Mouse (Mus musculus) telencephalon, adult 2 months (tissue): ENCODE measurements at regions not wholly inside any gene's neighbourhood (a gene's known extent, or its start where the extent isn't known, plus 50 kb on each side); places are given as distances from the start of the nearest gene placed in this dataset.
A peak's percentile ranks its signal among the peaks of the same experiment; 100 is the strongest.

Experiments
- DNase-seq: peaks from one replicate; pipeline ENCODE4 v3.0.0-alpha.2; 2011; ENCODE audit warnings: low read depth, low spot score

DNA sequence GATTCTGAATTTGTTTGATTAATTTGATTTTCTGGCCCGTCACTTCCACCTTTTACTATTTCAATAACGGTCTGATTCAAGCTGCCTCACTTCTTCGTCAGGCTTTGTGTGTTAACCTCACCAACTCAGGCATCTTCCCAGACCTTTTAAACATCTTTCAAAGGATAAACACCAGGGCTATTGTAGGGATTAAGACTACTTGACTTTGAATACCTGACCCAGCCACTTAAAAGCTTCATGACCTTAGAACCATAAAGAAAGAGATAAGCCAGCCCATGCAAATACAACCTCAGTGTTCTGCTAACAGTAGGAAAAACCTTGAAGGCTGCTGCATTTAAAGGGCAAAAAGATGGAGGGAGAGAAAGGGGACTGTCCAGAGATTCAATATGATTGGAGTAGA, 386.9 kb upstream of the Castor2 start:
- DNase-seq: no peak

DNA sequence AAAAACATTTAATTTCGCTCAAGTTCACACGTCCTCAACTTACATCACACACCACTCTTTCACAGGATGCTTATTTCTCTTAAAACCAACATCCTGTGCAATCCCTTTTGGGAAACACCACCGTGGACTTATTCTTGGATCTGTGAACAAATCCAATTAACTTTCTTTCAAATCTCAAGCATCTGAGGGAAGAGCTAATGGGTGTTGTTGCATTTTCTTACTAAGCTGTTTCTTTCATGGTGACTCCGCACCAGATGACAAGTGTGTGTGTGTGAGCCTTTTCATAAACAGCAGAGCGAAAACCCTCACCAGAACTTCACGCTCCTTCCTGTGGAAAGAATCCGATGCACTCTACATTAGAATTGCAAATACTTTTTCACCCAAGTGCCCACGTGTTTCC, 390.6 kb upstream of the Castor2 start:
- DNase-seq: peak; percentile 54

DNA sequence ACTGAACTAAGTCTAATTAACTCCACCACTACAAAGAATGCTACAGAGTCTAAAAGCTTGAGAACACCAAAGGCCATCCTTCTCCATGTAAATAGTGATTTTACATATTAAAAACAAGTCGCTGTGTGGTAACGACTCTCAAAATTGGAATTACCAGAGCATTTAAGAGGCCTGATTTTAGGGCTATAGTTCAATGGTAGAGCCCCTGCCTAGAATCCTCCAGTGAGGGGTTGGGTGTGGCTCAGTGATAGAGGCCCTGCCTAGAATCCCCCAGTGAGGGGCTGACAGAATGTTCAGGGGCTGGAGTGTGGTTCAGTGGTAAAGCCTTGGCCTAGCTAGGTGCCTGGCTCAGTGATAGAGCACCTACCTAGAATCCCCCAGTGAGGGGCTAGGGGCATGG, 413.3 kb upstream of the Castor2 start:
- no peak for DNase-seq

DNA sequence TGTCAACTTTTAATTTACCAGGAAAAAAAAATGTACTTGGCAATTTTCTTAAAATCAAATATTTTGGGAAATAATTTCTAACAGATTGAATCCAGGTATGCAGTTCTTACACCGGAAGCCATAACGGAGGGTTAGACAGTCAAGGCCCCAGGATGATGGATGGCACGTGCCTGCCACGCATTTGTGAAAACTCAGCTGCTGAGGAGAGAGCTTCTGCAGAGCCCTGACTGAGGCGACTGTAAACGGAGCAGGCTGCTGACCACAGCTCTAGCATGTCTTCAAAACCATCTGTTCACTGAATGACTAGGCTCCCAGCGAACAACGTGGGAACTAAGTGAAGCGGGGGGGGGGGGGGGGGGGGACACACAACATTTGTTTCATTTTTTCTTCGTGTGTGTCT, 416.5 kb upstream of the Castor2 start:
- DNase-seq: no peak

DNA sequence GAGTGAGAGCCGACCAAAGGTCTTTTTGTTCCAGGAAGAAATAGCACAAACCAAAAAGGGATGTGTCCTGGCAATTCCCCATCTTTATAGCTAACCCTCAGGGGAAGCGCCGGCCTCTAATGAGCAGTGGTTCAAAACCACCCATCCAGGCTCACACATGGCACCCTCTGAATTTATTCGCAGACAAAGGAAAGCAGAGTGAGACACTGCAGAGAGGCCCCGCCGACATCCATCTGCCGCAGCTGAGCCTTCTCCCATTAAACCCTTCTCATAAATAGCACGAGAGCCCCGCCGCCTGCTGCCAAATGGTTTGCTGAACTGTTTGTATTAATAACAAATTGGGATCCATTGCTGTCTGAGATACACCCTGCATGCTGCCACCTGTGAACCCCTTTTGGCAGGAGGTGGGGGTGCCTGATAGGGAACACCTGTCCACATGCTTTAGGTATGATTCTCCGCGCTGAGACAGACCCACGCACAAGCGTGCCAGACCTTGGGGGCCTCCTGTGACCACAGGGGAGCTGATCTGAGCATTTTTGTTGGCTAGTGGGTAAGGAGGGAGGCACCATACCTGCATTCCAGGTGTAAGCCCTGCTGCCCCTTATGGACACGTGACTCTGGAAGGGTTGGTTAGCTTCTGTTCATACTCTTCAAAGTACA, 422.6 kb upstream of the Castor2 start:
- peak; percentile 17 for DNase-seq

DNA sequence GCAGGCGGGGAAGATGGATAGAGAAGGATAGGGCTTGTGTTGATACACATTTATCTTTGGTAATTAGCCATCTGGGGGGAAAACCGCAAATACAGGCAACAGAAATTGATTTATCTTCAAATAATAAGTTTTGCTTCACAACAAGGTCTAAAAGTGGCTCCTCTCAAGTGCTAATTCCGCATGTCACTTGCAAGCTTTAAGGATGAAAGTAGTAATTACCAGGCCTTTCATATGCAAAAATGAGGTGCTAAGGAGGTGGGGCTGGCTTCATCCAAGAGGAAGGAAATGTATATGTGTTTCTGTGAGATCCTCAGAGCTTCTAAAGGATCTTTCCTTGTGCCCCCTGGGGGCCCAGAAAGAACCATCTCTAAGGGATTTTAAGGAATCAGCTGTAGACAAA, 423.9 kb upstream of the Castor2 start:
- peak; percentile 9 for DNase-seq

DNA sequence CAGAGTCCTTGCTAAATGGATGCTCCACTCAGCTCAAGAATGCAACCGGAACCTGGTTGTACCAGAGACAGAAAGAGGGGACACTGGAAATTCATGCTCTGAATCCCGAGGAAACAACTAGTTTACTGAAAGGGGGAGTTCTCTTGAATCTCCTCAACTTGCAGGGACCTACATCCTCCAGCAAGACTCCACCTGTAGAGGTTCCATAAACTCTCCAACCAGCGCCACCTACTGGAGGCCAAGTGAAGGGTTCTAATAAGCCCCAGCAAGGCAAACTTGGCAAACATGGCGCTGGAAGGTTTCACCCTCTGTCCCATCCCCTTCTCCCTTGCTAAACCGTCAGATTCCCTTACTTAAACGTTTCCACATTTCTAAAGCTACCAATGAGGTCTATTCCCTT, 433.0 kb upstream of the Castor2 start:
- peak; percentile 16 for DNase-seq

DNA sequence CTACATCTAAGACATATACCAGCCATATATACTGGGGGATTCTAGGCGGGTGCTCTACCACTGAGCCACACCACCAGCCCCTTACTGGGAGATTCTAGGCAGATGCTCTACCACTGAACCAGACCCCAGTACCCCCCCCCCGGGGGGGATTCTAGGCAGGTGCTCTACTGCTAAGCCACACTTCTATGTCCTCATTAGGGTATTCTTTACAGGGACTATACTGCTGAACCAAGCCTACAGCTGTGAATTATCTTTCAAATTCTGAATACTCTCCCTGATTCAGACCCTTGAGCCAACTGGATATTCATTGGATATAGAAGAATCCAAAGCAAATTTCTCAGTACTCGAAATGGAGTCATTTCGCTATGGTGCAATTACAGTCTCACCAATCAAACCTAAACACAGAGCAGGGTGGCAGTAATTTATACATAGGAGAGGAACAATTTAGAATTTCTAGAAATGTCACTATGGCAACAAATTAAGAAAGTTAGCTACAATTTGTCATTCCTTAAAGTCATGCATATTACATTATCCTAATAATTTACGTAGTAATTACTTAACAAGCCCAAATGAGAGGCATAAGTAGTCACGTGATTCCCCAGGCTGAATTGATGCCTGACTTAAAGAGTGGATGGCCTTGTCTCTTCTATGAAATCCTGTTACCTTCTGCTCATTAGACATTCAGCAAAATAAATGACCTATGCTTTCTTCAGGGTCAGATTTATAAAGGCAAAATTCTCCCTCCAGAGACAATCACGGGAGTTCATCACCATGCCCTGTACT, 436.8 kb upstream of the Castor2 start:
- no peak for DNase-seq

DNA sequence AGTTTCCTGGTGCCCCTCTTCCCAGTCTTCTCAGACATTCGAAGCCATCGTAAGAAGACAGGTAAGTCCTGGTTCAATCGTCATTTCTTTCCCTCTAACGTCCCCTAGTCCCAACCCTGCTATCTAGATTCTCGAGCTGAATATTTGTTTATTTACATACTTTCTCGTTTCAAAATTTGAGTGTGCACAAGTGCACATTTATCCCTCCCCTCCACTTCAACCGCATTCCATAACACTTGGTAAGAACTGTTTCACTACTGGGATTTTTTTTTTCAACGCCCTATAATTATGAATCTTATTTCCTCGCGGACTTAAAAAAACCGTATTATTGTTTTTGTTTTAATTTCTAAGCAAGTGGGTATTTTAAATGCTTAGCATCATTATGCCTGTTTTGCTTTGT, 439.2 kb upstream of the Castor2 start:
- DNase-seq: no peak

DNA sequence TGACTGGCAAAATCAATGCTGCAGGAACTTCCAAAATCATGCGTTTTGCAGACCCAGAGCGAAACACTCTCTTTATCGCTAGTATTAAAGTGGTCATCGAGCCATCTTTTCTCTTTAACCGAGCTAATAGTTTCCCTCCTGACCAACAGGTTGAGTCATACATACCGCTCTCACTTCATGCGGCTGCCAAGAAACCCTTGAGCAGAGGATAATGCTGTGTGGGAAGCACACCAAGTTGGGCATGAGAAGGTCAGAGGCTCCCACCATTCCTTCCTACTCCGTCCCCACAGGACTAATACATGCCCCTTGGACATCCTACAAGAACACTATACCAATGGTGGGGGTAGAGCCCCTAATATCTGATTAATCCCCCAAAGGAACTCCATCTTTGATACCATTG, 442.7 kb upstream of the Castor2 start:
- no peak for DNase-seq

DNA sequence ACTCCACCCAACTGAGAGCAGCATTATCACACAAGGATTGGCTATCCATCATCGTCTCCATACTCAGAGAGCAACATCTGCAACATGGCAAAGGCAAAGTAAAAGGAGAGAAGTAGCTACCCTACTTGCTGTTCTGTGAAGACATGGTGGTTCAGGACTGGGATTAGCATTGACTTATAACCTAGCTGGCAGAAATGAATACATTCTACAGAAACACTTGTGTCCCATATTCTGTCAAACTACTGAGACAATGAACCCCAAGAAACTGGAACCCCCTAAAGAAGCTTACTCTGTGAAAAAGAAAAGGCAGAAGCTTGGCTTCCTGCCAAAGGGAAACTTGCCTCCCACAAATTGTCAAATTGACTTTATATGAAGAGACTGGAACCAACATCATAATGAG, 446.1 kb upstream of the Castor2 start:
- no peak for DNase-seq

DNA sequence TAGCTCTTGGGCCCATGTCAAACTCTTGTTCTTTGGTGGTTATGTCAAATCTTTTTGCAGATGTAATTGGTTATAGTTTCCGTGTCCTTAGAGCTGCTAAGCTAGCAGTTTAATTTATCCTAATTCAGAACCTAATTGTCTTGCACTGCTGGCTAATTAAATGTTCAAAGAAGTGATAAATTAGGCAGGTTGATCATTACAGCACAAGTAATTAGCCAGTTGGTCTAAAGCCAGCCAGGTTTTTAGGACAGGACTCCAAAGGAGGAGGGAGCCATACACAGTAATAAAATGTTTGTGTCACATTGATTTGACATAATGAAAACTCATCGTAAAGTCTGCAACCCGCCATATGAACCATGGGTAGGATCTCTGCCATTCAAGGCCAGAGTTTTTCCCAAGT, 449.3 kb upstream of the Castor2 start:
- DNase-seq: no peak

DNA sequence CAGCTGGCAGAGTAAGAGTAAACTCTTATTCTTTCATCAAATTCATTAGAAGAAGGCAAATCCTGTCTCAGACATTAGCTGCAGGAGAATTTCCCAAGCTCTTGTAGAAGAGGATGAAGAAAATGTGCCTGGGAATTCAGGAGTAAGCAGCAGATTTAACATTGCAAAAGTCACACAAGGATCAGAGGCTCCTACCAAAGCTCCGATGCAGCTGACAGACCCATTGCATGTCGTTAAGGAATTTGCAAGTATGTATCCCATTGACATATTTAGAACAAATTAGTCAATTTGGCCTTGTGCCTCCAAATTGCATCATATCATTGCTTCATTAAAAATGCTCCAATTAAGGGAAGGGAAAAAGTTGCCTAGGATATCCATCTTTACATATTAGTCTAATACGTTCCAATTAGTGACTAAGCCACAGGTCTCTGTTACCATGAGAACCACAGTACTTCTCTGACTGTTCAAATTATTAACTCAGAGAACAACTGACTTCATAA, 453.8 kb upstream of the Castor2 start:
- DNase-seq: no peak

DNA sequence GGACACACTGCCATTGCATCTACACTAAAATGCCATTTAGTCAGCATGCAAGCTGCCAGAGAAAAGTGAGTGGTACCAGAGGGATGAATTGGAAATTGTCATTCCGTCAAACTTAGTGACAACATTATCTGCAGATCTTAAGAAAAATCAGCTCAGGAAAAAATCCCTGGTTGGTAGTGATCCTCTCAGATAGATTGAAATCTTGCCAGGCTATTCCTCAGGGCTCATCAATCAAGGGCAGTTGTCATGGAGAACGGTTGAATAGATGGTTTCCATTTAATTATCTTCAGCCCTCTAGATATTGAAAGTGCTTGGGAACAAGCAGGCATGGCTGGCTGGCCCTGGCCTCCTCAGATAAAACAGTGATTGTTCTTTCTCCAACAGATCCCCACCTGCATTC, 456.2 kb upstream of the Castor2 start:
- no peak for DNase-seq

DNA sequence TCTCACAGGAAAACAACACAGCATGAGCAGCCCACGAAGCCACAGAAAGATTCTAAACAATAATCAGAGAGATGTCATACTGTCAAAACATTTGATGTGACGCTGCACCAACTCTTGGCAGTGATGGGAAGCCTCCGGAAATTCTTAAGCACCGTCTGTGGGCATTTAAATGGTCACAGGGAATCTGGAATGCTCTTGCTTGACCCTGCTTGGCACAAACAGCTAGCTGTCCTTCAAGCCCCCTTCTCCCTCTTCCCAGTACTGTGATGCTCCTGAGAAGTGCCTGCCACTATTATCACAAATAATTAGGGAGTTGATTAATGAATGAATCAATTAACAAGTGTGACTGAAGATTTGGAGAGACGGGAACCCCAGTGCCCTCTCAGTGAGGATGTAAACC, 465.0 kb upstream of the Castor2 start:
- no peak for DNase-seq

DNA sequence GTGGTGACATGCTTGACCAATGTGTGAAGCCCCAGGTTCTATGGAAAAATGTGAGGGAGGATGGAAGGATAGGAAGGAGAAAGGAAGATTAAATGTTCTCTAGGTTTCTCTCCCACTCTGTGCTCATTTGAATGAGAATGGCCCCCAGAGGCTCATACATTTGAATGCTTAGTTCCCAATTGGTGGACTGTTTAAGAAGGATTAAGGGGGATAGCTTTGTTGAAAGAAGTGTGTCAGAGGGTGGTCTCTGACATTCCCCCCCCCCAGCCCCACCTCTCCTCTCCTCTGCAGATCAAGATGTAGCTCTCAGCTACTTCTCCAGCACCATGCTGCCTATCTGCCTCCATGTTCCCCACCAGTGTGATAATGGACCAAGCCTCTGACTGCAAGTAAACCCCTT, 467.7 kb upstream of the Castor2 start:
- no peak for DNase-seq

DNA sequence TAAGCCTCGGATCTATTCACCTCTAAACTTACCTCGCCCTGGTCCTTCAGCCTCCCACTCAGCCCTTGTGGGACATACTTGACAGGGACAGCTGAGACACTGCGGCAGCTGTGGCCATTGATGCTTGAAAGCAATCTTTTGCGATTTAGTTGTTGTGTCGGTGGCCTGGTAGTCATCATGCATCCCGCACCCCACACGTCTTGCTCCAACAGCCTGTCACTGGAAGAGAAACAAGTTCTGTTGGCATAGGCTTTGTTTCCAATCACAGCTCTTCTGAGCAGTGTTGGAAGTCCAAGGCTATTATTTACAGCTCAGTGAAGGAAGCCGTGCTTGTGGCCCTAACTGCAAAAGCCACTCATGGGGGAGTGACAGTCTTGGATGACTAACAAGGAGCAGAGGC, 480.2 kb upstream of the Castor2 start:
- DNase-seq: no peak

DNA sequence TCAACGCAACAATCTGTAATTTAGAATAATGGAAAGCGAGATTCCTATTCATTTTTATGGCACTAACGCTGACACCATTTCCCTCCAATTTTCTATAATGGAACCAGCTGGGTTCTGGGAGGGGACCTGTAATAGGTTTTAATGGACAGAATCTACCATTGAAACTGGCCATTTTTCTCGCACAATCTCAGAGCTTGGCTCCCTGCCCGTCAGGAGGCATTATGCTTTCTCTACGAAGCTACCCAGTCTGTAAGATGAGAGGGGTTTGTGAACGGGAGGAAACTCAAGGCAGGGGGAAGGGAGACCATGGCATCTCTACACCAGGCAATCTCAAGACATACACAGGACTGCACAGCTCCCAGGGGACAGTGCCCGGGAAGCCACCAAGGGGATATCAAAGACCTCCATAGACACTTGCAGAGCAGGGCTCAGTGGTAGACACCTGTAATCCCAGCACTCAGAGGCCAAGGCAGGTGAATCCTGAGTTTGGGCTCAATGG, 498.2 kb upstream of the Castor2 start:
- DNase-seq: no peak

DNA sequence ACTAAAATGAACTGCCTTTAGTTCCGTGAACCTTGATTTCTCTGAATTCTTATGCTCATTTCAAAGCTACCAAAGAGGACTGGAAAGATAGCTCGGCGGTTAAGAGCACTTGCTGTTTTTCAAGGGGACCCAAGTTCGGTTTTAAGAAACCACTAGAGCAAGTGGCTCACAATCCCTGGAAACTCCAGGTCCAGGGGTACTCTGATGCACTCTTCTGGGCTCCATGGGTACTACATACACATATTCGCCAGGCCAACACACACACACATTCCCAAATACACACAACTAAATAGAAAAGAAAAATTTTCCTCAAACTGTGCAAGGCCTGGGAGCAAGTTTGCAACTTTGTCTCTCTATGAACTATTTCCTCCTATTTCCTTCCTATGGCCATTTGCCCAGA, 498.9 kb upstream of the Castor2 start:
- DNase-seq: no peak

DNA sequence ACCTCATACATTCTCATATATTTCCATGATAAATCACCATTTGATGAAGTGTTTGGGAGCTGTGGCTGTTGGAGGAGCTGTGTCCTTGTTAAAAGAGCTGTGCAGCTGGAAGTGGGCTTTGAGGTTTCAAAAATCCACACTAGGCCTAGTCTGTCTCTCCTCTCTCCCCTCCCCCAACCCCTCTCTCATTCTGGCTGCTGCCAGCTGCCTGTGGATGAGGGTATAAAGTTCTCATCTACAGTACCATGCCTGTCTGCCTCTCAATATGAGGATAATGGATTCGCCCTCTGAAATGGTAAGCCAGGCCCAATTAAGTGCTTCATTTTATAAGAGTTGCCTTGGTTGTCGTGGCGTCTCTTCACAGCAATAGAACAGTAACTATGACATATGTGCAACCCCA, 501.4 kb upstream of the Castor2 start:
- DNase-seq: no peak

DNA sequence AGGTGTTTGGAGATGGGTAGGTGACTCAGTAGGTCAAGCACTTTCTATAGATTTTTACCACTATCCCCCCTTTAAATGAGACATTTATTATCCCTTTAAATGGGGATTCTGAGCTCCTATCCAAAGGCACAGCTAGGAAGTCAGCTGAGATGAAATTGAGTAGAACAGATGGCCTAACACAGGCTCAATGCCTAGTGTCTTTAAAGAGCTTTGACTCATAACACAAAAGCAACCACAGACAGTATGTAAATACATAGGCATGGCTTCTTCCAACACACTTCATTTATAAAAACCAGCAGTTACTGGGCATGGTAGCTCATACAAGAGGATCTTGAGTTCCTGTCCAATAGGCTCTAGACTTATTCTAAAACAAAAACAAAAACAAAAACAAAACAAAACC, 513.0 kb upstream of the Castor2 start:
- DNase-seq: peak; percentile 29

DNA sequence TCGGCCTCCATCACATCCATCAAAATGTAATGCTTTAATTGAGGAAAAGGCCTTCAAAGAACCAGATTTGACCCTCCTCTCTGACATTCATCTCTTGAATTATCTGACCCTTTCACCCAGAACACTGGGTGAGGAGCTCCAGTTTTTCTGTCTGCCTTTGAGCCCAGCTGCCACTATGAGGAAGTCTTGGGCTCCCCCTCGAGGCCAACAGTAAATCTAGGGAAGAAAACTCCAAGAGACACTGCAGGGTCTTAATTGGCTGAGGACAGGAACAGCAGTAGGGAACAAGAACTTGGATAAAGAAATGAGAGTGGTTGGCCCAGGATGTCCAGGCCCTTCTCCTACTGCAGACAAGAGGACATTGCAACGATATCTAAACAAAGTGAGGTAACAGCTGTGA, 514.3 kb upstream of the Castor2 start:
- peak; percentile 6 for DNase-seq

DNA sequence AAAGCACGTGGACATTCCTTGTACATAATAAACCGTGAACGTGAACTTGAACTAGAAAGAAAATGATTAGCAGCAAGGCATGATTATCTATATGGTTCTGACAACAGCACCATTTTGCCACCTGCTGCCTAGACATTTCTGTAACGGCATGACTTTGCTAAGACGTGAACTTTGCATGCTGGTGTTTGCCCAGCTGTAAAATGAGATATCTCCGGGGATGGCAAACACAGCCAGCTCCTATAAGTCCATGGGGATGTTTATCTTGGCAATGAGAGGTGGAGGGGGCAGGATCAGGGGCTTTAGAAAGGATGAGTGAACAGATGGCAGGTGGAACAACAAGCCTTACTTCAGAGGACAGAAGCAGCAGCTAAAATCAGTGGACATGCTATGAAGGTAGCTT, 522.9 kb upstream of the Castor2 start:
- DNase-seq: no peak
